In genomic region chr10:18317961-18318915, GRCm38 (mm10) we compare ENCODE assay signal across 9 mouse cellular contexts. TPM values are rescaled to one million over a fixed set of nuclear protein-coding genes. Genes with fewer than 3 reads are reported as not detected.
DNase-seq lines count a peak whose midpoint lies in the region; ATAC-seq and TF ChIP-seq lines count a peak whose summit lies in the region.
"Had no signal": no experiment of that assay in that cellular context is flagged by ENCODE, and none has a peak within 500 bp of the region (broad histone marks: within the 10 kb centered on the region; RNA-seq: fewer than 3 reads in every experiment).

No protein-coding gene starts in this region.

- no peaks in the 10 kb centered on the region for H3K36me3 ChIP-seq in liver, embryonic 14.5 days (replicated peaks; ENCODE audit: control insufficient read depth, insufficient read depth, low read depth)
- H3K36me3 ChIP-seq in neural tube, embryonic 12.5 days, result no peaks in the 10 kb centered on the region
- no peaks in the 10 kb centered on the region for H3K36me3 ChIP-seq in thymus, adult 2 months (ENCODE audit: control insufficient read depth, insufficient read depth, low read length)
- H3K36me3 ChIP-seq: G1E had no signal

- no peak overlapping the region for H3K27ac ChIP-seq in liver, embryonic 14.5 days
- H3K27ac ChIP-seq in neural tube, embryonic 12.5 days, result no peak overlapping the region
- no peak overlapping the region for H3K27ac ChIP-seq in thymus, adult 2 months (ENCODE audit: control insufficient read depth, insufficient read depth, low read length)

- no peaks in the 10 kb centered on the region for H3K4me1 ChIP-seq in liver, embryonic 14.5 days (replicated peaks; ENCODE audit: control insufficient read depth in 2 of 2, insufficient read depth in 2 of 2, low read length in 1 of 2)
- H3K4me1 ChIP-seq in neural tube, embryonic 12.5 days, result peaks cover 15% of the 10 kb centered on the region
- H3K4me1 ChIP-seq in thymus, adult 2 months (replicated peaks; ENCODE audit: control insufficient read depth, insufficient read depth, low read length), result peaks cover 14% of the 10 kb centered on the region

- TF ChIP-seq POLR2A in thymus, adult 2 months (IDR thresholded peaks at IDR 0.05; ENCODE audit: control insufficient read depth, extremely low read depth, insufficient read depth, low read length, poor library complexity), result no peak

- H3K4me3 ChIP-seq in liver, embryonic 14.5 days (ENCODE audit: insufficient read depth in 1 of 2, low read depth in 2 of 2, low read length in 2 of 2), result peak overlapping the region; percentile 53 to 56
- peak overlapping the region; percentile 81 for H3K4me3 ChIP-seq in neural tube, embryonic 12.5 days
- H3K4me3 ChIP-seq in thymus, adult 2 months (ENCODE audit: control insufficient read depth, insufficient read depth, low read length), result peak overlapping the region; percentile 51

- no peaks in the 10 kb centered on the region for H3K9me3 ChIP-seq in liver, embryonic 14.5 days (ENCODE audit: control insufficient read depth, low read length)
- H3K9me3 ChIP-seq in neural tube, embryonic 12.5 days, result no peaks in the 10 kb centered on the region

- H3K27me3 ChIP-seq in liver, embryonic 14.5 days (ENCODE audit: control insufficient read depth, insufficient read depth, low read length), result peaks cover 24% of the 10 kb centered on the region
- H3K27me3 ChIP-seq in neural tube, embryonic 12.5 days (replicated peaks), result no peaks in the 10 kb centered on the region
- H3K27me3 ChIP-seq in thymus, adult 2 months (ENCODE audit: control insufficient read depth, insufficient read depth, low read length), result peaks cover 17% of the 10 kb centered on the region

- no peak for TF ChIP-seq EP300 in liver, embryonic 14.5 days (IDR thresholded peaks at IDR 0.05; ENCODE audit: low read depth)

- H3K9ac ChIP-seq in liver, embryonic 14.5 days (replicated peaks), result no peak overlapping the region; the same call in 1 of the 2 replicates
- H3K9ac ChIP-seq in neural tube, embryonic 12.5 days, result peak overlapping the region; percentile 86

- TF ChIP-seq CTCF in liver, embryonic 14.5 days (IDR thresholded peaks at IDR 0.05; ENCODE audit: low read depth), result no peak
- no peak for TF ChIP-seq CTCF in thymus, adult 2 months (IDR thresholded peaks at IDR 0.05; ENCODE audit: borderline replicate concordance, control insufficient read depth, extremely low read depth, insufficient read depth, low read length, poor library complexity)

- WGBS in liver, embryonic 14.5 days (ENCODE audit: insufficient replicate concordance), result 2% methylated on average over 59 of the region's 89 CpGs
- WGBS in neural tube, embryonic 12.5 days, result 2% methylated on average over 80 of the region's 89 CpGs
- 4% methylated on average over 69 of the region's 89 CpGs for WGBS in thymus, adult 2 months

- DNase-seq in cerebellum, postnatal 14 days, result peak; percentile 35
- DNase-seq in cerebellum, adult 9-10 months, result no peak
- DNase-seq in embryo, embryonic 11.5 days (ENCODE audit: low read depth, low spot score), result peak; percentile 46
- peak; percentile 60 for DNase-seq in heart, adult 8-10 months (ENCODE audit: low spot score)
- DNase-seq in kidney, adult 18-20 months, result peak; percentile 81
- DNase-seq in liver, embryonic 14.5 days (ENCODE audit: low read depth in 3 of 3, low spot score in 3 of 3), result peak in 1 of 3 experiments; percentile 3
- peak; percentile 33 for DNase-seq in thymus, adult 2 months

- peak overlapping the region; percentile 55 for H3K4me2 ChIP-seq in liver, embryonic 14.5 days (ENCODE audit: low read depth)
- peak overlapping the region; percentile 90 for H3K4me2 ChIP-seq in neural tube, embryonic 12.5 days (replicated peaks)

- ATAC-seq in liver, embryonic 14.5 days (ENCODE audit: insufficient read depth), result peak; percentile 68
- peak; percentile 78 for ATAC-seq in neural tube, embryonic 12.5 days (ENCODE audit: low FRiP score, low read depth)

RNA-seq across cellular contexts. Expression of gene Nhsl1, which starts 0.5 kb away (rescaled TPM):
- total RNA-seq in heart, adult 8-10 months (2022), result 10 to 100 TPM; 16.9 to 26.5 (median 20.6) TPM
- 0.55 and 0.64 TPM in 2 replicates for polyA plus RNA-seq in liver, embryonic 14.5 days (2012; rRNA removed)
- 0.50 and 0.75 TPM in 2 replicates for polyA plus RNA-seq in liver, embryonic 14.5 days (2014; fragmentation: Nextera tagmentation; extraction: Ambion mirVana)
- polyA plus RNA-seq in neural tube, embryonic 12.5 days (2016; fragmentation: Nextera tagmentation; extraction: Ambion mirVana), result 18.9 and 20.3 TPM in 2 replicates
- 15.9 and 18.1 TPM in 2 replicates for polyA plus RNA-seq in thymus, adult 2 months (2012; rRNA removed)
- polyA plus RNA-seq: G1E had no signal
